Mouse (Mus musculus): ENCODE data around the gene 4933415A04Rik.

Gene 4933415A04Rik

GRCm38 (mm10) chr11:43626927-43627645 is 40.2 kb downstream of the 4933415A04Rik start:
- no peak for DNase-seq (ENCODE audit: extremely low read depth, low read depth, low spot score)

GRCm38 (mm10) chr11:43631645-43632044 is 44.8 kb downstream of the 4933415A04Rik start:
- no peak for DNase-seq (ENCODE audit: extremely low read depth, low read depth, low spot score)

GRCm38 (mm10) chr11:43632566-43632965 is 45.7 kb downstream of the 4933415A04Rik start:
- DNase-seq (ENCODE audit: extremely low read depth, low read depth, low spot score), result no peak

- DNase-seq (ENCODE audit: extremely low read depth, low read depth, low spot score), result no peak
These were observed 46.3 kb downstream of the 4933415A04Rik start for GRCm38 (mm10) chr11:43633165-43633564.

- no peak for DNase-seq (ENCODE audit: extremely low read depth, low read depth, low spot score)
These were observed 47.0 kb downstream of the 4933415A04Rik start for GRCm38 (mm10) chr11:43633658-43634401.

GRCm38 (mm10) chr11:43636761-43637160 is 49.9 kb downstream of the 4933415A04Rik start:
- DNase-seq (ENCODE audit: extremely low read depth, low read depth, low spot score), result no peak

- DNase-seq (ENCODE audit: extremely low read depth, low read depth, low spot score), result no peak
These were observed 51.6 kb downstream of the 4933415A04Rik start for GRCm38 (mm10) chr11:43638486-43638885.
